Mouse (Mus musculus) CD8-positive naive resting alpha-beta T cell, adult 2 months (primary cell): ENCODE measurements around the gene Bst1.

ENCODE experiments used
- DNase-seq, 2 experiments: peaks; one replicate each; pipeline ENCODE4 v3.0.0; 2022; ENCODE audit warnings: low read depth in 2 of 2, low spot score in 2 of 2

Bst1 gene

GRCm38 (mm10) chr5:43818695-43819094, at the start of gene Bst1:
TSS of gene Bst1 (plus strand) at chr5:43818885.
- DNase-seq = no peak

GRCm38 (mm10) chr5:43770618-43771354, 47.9 kb upstream of the Bst1 start:
- no peak for DNase-seq

GRCm38 (mm10) chr5:43771555-43771954, 47.1 kb upstream of the Bst1 start:
- peak; percentile 17 to 48 for DNase-seq

- no peak for DNase-seq
These were observed 42.3 kb upstream of the Bst1 start for GRCm38 (mm10) chr5:43776407-43776806.

- no peak for DNase-seq
These were observed 41.7 kb upstream of the Bst1 start for GRCm38 (mm10) chr5:43776993-43777392.

GRCm38 (mm10) chr5:43778583-43778982, 40.1 kb upstream of the Bst1 start:
- no peak for DNase-seq

GRCm38 (mm10) chr5:43781423-43781976, 37.2 kb upstream of the Bst1 start:
- DNase-seq = peak; percentile 8 to 25

GRCm38 (mm10) chr5:43781977-43782930, 36.4 kb upstream of the Bst1 start:
- peak; percentile 70 for DNase-seq

- DNase-seq = no peak
These were observed 34.7 kb upstream of the Bst1 start for GRCm38 (mm10) chr5:43783996-43784395.

GRCm38 (mm10) chr5:43786607-43787006, 32.1 kb upstream of the Bst1 start:
- no peak for DNase-seq

GRCm38 (mm10) chr5:43787976-43788752, 30.5 kb upstream of the Bst1 start:
- no peak for DNase-seq

- DNase-seq = no peak
These were observed 26.3 kb upstream of the Bst1 start for GRCm38 (mm10) chr5:43792354-43792753.

GRCm38 (mm10) chr5:43799530-43799929, 19.2 kb upstream of the Bst1 start:
- DNase-seq = no peak

GRCm38 (mm10) chr5:43800700-43801099, 18.0 kb upstream of the Bst1 start:
- DNase-seq = no peak

GRCm38 (mm10) chr5:43801253-43801652, 17.4 kb upstream of the Bst1 start:
- no peak for DNase-seq

- DNase-seq = no peak
These were observed 16.9 kb upstream of the Bst1 start for GRCm38 (mm10) chr5:43801798-43802197.

- DNase-seq = no peak
These were observed 13.3 kb upstream of the Bst1 start for GRCm38 (mm10) chr5:43805401-43805800.

GRCm38 (mm10) chr5:43806340-43806739, 12.3 kb upstream of the Bst1 start:
- DNase-seq = no peak

- DNase-seq = no peak
These were observed 11.8 kb upstream of the Bst1 start for GRCm38 (mm10) chr5:43806914-43807313.

GRCm38 (mm10) chr5:43807744-43808696, 10.7 kb upstream of the Bst1 start:
- peak; percentile 60 to 69 for DNase-seq
